Mouse (Mus musculus) hindbrain, embryonic 14.5 days (tissue): Measurements from ENCODE around the gene Hmgb1. TPM values are rescaled to one million over a fixed set of nuclear protein-coding genes. Genes with fewer than 3 reads are reported as not detected.

ENCODE experiments used
- ATAC-seq: fragments of 200-750 bp; cut with Nextera tagmentation; 2 replicates; pipeline ENCODE4 v1.8.0; 2017; ENCODE audit warnings: moderate number of reproducible peaks, mild to moderate bottlenecking, moderate TSS enrichment, moderate library complexity; ENCODE audit not compliant: low FRiP score
- DNase-seq: peaks from one replicate; pipeline ENCODE4 v3.0.0-alpha.2; 2015; ENCODE audit warnings: low spot score
- H3K27ac ChIP-seq: fragments of 300-500 bp; sonication (generic); 2 replicates; pipeline ENCODE4 v1.5.1; 2014; ENCODE audit warnings: mild to moderate bottlenecking, moderate library complexity
- H3K27me3 ChIP-seq: fragments of 300-500 bp; sonication (generic); 2 replicates; pipeline ENCODE4 v1.6.1; 2014; ENCODE audit warnings: mild to moderate bottlenecking, low read length, mixed read lengths; ENCODE audit not compliant: control insufficient read depth, insufficient read depth
- H3K36me3 ChIP-seq: fragments of 300-500 bp; sonication (generic); replicated peaks from 2 replicates; pipeline ENCODE4 v1.6.1; 2014; ENCODE audit not compliant: control insufficient read depth, insufficient read depth
- H3K4me1 ChIP-seq: fragments of 300-500 bp; sonication (generic); replicated peaks from 2 replicates; pipeline ENCODE4 v1.6.1; 2014; ENCODE audit warnings: antibody characterized with exemption, low read length, mixed read lengths; ENCODE audit not compliant: control insufficient read depth, insufficient read depth
- H3K4me2 ChIP-seq: fragments of 300-500 bp; sonication (generic); replicated peaks from 2 replicates; pipeline ENCODE4 v1.6.1; 2014; ENCODE audit warnings: mild to moderate bottlenecking, moderate library complexity
- H3K4me3 ChIP-seq: fragments of 300-500 bp; sonication (generic); replicated peaks from 2 replicates; pipeline ENCODE4 v1.5.1; 2014; ENCODE audit warnings: mild to moderate bottlenecking, low read length
- H3K9ac ChIP-seq: fragments of 300-500 bp; sonication (generic); 2 replicates; pipeline ENCODE4 v1.6.1; 2014
- H3K9me3 ChIP-seq: fragments of 300-500 bp; sonication (generic); 2 replicates; pipeline ENCODE4 v1.6.1; 2016; ENCODE audit warnings: low read length; ENCODE audit not compliant: control insufficient read depth
- WGBS: fragments of 180-500 bp; shearing (Covaris S2); extraction: QIAGEN DNeasy Blood & Tissue Kit; methylation state at CpG from one replicate; pipeline ENCODE4 v1.1.7; 2014; 5-methylcytosine and 5-hydroxymethylcytosine counted together
- polyA plus RNA-seq: library from polyadenylated mRNA; unstranded; fragments of >200 nt; fragmentation: Nextera tagmentation; extraction: Ambion mirVana; gene quantifications from 2 replicates; pipeline ENCODE4 v1.2.1, GENCODE M21; 2014

The Hmgb1 gene
- polyA plus RNA-seq, 1 experiment from 2014 or later = 792 TPM

- ATAC-seq = no peak
- 52% methylated on average over 4 of the region's 4 CpGs for WGBS
- H3K4me3 ChIP-seq = no peak overlapping the region
These were observed 187.6 kb downstream of the Hmgb1 start for GRCm38 (mm10) chr5:148996709-148997037.

More at GRCm38 (mm10) chr5:148996709-148997037, 187.6 kb downstream of the Hmgb1 start:
- H3K4me1 ChIP-seq = no peaks in the 10 kb centered on the region; the same call in none of the 2 replicates
- no peaks in the 10 kb centered on the region for H3K27me3 ChIP-seq
- DNase-seq = no peak
- no peaks in the 10 kb centered on the region for H3K9me3 ChIP-seq
- H3K36me3 ChIP-seq = no peaks in the 10 kb centered on the region
- H3K4me2 ChIP-seq = no peak overlapping the region
- no peak overlapping the region for H3K9ac ChIP-seq
- no peak overlapping the region for H3K27ac ChIP-seq

Other genes with a start within 250 kb of the Hmgb1 start
- gene Gm42791, start 189.3 kb downstream of the Hmgb1 start, polyA plus RNA-seq = 0.33 and 2.6 TPM in 2 replicates
- gene Uspl1, start 139 bp downstream of the Hmgb1 start, polyA plus RNA-seq = 65.7 and 67.0 TPM in 2 replicates
- 9.5 and 14.8 TPM in 2 replicates for gene Alox5ap, start 80.3 kb upstream of the Hmgb1 start, polyA plus RNA-seq
- 2.5 and 4.0 TPM in 2 replicates for gene Medag, start 227.3 kb upstream of the Hmgb1 start, polyA plus RNA-seq